Mouse (Mus musculus) hindbrain, embryonic 15.5 days (tissue): ENCODE results near the gene B230217C12Rik. TPM values are rescaled to one million over a fixed set of nuclear protein-coding genes. Genes with fewer than 3 reads are reported as not detected.

Experiments
- ATAC-seq: fragments of 200-750 bp; cut with Nextera tagmentation; 2 replicates; pipeline ENCODE4 v1.8.0; 2017; ENCODE audit warnings: low read depth, moderate number of reproducible peaks, moderate TSS enrichment; ENCODE audit not compliant: low FRiP score
- H3K27ac ChIP-seq: fragments of 300-500 bp; sonication (generic); replicated peaks from 2 replicates; pipeline ENCODE4 v1.5.1; 2015; ENCODE audit warnings: mild to moderate bottlenecking, inconsistent platforms
- H3K27me3 ChIP-seq: fragments of 300-500 bp; sonication (generic); 2 replicates; pipeline ENCODE4 v1.6.1; 2015; ENCODE audit warnings: control low read depth, inconsistent platforms
- H3K36me3 ChIP-seq: fragments of 300-500 bp; sonication (generic); 2 replicates; pipeline ENCODE4 v1.6.1; 2015; ENCODE audit warnings: control low read depth, inconsistent platforms
- H3K4me1 ChIP-seq: fragments of 300-500 bp; sonication (generic); replicated peaks from 2 replicates; pipeline ENCODE4 v1.6.1; 2015; ENCODE audit warnings: control low read depth, inconsistent platforms
- H3K4me2 ChIP-seq: fragments of 300-500 bp; sonication (generic); 2 replicates; pipeline ENCODE4 v1.6.1; 2015; ENCODE audit warnings: moderate library complexity, mild to moderate bottlenecking, inconsistent platforms
- H3K4me3 ChIP-seq: fragments of 300-500 bp; sonication (generic); 2 replicates; pipeline ENCODE4 v1.5.1; 2015; ENCODE audit warnings: mild to moderate bottlenecking, inconsistent platforms
- H3K9ac ChIP-seq: fragments of 300-500 bp; sonication (generic); 2 replicates; pipeline ENCODE4 v1.6.1; 2015; ENCODE audit warnings: inconsistent platforms
- H3K9me3 ChIP-seq: fragments of 300-500 bp; sonication (generic); 2 replicates; pipeline ENCODE4 v1.6.1; 2016; ENCODE audit warnings: control low read depth, inconsistent platforms
- WGBS: fragments of 180-500 bp; shearing (Covaris S2); methylation state at CpG from one replicate; pipeline ENCODE4 v1.1.7; 2015; 5-methylcytosine and 5-hydroxymethylcytosine counted together
- polyA plus RNA-seq: library from polyadenylated mRNA; unstranded; fragments of >200 nt; fragmentation: Nextera tagmentation; extraction: Ambion mirVana; gene quantifications from 2 replicates; pipeline ENCODE4 v1.2.1, GENCODE M21; 2015

Gene B230217C12Rik
- polyA plus RNA-seq, 1 experiment from 2014 or later, result 38.8 TPM

DNA sequence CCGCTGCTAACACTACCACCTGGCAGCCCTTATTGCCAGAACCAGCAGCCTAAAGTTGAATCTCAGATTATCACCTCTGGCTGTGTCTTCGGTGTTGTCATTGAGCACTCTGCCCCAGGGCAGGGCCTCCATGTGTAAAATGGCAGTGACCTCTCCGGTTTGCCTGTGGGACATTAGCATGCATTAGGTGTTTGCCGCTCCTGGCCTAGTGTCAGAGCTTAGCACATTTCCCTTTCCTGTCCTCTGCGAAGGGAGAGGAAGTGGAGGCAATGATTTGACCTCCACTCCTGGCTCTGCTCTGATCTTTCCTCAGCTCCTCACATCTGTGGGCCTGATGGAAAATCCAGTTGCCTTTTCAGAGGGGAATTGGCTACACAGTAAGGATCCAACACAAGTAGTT lies 20.7 kb upstream of the B230217C12Rik start:
- Histone ChIP-seq H3K36me3 (peaks cover 27% of the 10 kb centered on the region), H3K27ac (peak overlapping the region; percentile 79; the same call in 1 of the 2 replicates), H3K9me3 (no peaks in the 10 kb centered on the region), H3K4me1 (peaks cover 46% of the 10 kb centered on the region), H3K27me3 (no peaks in the 10 kb centered on the region), H3K4me3 (no peak overlapping the region), H3K4me2 (no peak overlapping the region), H3K9ac (no peak overlapping the region)
- ATAC-seq, result no peak
- WGBS, result 76% methylated on average over 5 of the region's 5 CpGs

DNA sequence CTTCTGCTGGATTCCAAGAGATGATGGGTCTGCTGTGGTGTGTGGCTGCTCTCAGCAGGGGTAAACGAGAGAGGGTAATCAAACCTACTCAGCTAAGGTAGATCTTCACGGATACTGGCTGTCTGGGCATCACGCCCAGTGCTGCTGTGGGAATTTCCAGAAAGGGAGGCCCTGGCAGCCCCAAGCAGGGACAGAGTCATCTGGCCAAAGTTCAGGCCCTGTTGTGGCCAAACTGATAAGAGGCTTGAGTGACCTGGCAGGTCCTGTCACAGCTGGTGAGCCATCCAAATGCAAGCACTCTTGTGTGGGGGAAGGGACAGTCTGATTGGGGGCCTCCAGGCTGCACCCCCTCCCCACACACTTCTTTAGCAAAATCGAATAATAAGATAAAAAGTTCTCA lies 19.7 kb upstream of the B230217C12Rik start:
- no peak overlapping the region for H3K27ac ChIP-seq
- H3K4me3 ChIP-seq, result no peak overlapping the region
- no peak for ATAC-seq
- 68% methylated on average over 4 of the region's 4 CpGs for WGBS
- peaks cover 32% of the 10 kb centered on the region for H3K36me3 ChIP-seq
- peaks cover 50% of the 10 kb centered on the region for H3K4me1 ChIP-seq
- H3K27me3 ChIP-seq, result no peaks in the 10 kb centered on the region
- no peak overlapping the region for H3K4me2 ChIP-seq
- H3K9ac ChIP-seq, result no peak overlapping the region
- H3K9me3 ChIP-seq, result no peaks in the 10 kb centered on the region

DNA sequence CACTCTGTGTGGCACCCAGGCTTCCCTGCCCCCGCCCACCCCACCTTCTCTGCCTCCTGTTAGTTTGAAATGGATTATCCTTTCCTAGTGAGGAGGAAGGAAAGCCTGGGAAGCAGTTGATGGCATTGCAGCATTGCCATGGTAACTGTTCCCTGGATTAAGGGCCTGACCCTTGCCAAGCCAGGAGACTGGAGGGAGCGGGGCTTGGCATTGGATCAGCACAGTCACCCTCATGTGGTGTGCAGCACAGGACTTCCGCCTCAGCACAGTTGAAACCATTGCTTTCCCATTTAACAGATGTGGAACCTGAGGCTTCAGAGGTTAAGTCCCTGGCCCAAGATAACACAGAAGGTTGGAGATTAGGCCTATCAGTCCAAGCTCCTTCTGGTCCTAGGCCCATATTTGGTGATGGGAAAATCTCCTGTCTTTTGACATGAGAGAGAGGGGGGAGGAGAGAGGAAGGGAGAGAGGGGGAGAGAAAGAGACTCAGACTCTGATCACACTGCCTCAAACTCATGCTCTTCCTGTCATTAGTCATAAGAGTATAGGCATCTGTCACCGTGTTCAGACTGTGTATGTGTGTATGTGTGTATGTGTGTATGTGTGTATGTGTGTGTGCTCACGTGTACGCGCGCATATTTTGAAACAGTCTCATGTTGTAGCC lies 19.0 kb upstream of the B230217C12Rik start:
- Histone ChIP-seq H3K4me2 (no peak overlapping the region), H3K9ac (no peak overlapping the region), H3K27me3 (no peaks in the 10 kb centered on the region), H3K27ac (no peak overlapping the region), H3K4me1 (peaks cover 49% of the 10 kb centered on the region), H3K9me3 (no peaks in the 10 kb centered on the region), H3K4me3 (no peak overlapping the region), H3K36me3 (peaks cover 38% of the 10 kb centered on the region)
- no peak for ATAC-seq
- WGBS, result 91% methylated on average over 8 of the region's 8 CpGs

DNA sequence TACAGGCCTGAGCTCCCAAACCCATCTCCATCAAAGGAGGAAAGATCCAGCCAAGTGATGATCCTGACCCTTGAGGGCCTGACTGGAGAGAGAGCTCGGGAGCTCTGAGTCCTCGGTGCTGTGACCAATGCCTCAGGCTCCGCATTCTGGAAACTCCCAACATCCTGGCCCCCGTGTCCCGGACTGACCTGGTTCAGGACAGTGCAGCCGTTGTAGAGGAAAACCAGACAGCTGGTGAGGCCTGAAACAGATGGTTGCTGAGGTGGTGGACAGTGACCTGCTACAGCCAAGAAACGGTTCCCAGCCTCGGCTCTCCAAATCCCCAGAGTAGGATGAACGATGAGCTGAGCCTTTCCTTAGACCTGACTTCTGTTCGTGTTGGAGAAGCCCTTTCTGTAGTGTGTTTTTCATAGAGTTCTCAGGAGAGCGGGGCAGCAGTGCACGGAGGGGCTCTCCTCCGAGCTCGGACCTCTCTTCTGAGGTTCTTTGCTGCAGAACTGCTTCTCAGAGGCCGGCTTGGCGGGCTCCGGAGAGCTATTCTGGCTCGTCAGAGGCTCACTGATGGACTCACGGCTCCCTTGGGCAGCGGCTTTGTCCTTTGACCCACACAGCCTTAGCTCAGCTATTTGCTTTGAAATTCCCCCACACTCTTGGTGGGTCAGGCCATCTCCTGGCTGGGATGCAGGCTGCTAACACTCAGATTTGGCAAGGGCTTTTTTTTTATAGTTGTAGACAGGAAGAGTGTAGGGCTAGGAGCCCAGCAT lies 17.6 kb upstream of the B230217C12Rik start:
- no peaks in the 10 kb centered on the region for H3K9me3 ChIP-seq
- peaks cover 45% of the 10 kb centered on the region for H3K36me3 ChIP-seq
- peaks cover 35% of the 10 kb centered on the region for H3K4me1 ChIP-seq
- H3K4me2 ChIP-seq, result no peak overlapping the region
- no peak for ATAC-seq
- H3K27me3 ChIP-seq, result no peaks in the 10 kb centered on the region
- no peak overlapping the region for H3K27ac ChIP-seq
- H3K9ac ChIP-seq, result no peak overlapping the region
- WGBS, result 75% methylated on average over 20 of the region's 20 CpGs
- no peak overlapping the region for H3K4me3 ChIP-seq

DNA sequence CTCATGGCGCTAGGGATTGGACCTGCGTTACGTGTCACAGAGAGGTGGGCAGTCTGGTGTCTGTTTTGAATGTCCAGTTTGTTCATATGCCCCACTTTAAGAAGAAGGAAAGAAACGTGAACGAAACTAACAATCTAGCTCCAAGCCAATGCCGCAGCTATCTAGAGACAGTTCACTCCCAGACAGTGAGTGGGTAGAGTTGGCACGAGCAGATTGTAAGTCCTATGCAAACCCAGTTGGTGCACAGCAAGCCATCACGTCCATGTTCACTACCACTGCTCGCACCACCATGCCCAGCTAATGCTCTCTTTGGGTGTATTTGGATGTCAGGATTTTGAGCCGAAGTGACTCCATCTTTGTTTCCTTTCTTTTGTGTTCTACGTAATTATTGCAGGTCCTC lies 16.4 kb upstream of the B230217C12Rik start:
- peaks cover 42% of the 10 kb centered on the region for H3K36me3 ChIP-seq
- 95% methylated on average over 11 of the region's 11 CpGs for WGBS
- H3K9ac ChIP-seq, result no peak overlapping the region
- no peak overlapping the region for H3K27ac ChIP-seq
- no peak overlapping the region for H3K4me3 ChIP-seq
- no peaks in the 10 kb centered on the region for H3K27me3 ChIP-seq
- no peaks in the 10 kb centered on the region for H3K9me3 ChIP-seq
- no peak for ATAC-seq
- H3K4me1 ChIP-seq, result 0 out of 2 replicates have a peak, but pooled peaks cover 25% of the 10 kb centered on the region
- no peak overlapping the region for H3K4me2 ChIP-seq

DNA sequence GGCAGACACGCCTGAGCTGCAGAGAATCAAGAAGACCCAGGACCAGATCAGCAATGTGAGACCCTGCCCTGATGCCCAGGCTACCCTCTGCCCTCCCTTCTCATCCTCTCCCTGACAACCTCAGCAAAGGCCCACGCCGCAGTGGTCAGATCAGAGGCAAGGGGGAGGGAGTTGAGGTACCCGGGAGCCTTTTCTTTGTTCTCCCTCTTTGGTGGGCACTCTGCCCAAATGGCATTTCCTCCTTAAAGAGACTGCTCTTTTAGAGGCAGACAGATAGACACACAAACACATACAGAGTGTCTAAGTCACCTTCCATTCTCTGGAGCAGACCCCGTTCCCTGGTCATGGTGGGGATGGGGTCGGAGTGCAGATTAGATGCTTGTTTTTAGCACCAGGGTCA lies 15.7 kb upstream of the B230217C12Rik start:
- Histone ChIP-seq H3K4me3 (no peak overlapping the region), H3K36me3 (peaks cover 46% of the 10 kb centered on the region), H3K4me1 (0 out of 2 replicates have a peak, but pooled peaks cover 19% of the 10 kb centered on the region), H3K9me3 (no peaks in the 10 kb centered on the region), H3K9ac (no peak overlapping the region), H3K27ac (peak overlapping the region; percentile 38; the same call in 1 of the 2 replicates), H3K27me3 (no peaks in the 10 kb centered on the region), H3K4me2 (no peak overlapping the region)
- 58% methylated on average over 6 of the region's 6 CpGs for WGBS
- no peak for ATAC-seq

DNA sequence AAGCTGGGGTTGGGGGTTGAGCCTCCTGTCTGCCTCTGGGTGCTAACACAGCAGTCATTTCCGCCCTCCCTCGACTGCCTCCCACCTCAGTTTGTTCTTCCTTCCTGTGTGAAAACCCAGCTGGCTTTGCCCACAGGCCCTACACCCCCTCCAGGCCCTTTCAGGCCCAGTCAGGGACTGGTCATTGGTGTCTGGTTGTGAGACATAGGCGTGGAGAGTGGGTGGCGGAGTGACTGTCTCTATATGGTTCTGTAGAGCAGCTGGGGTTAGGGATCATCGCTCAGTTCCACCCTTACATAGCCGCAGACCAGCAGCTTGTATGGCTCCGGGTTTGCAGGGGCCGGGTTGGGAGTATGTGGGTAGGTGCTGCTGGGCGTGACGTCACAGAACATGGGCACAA lies 15.3 kb upstream of the B230217C12Rik start:
- no peaks in the 10 kb centered on the region for H3K9me3 ChIP-seq
- no peak for ATAC-seq
- 87% methylated on average over 10 of the region's 10 CpGs for WGBS
- 0 out of 2 replicates have a peak, but pooled peaks cover 19% of the 10 kb centered on the region for H3K4me1 ChIP-seq
- H3K27me3 ChIP-seq, result no peaks in the 10 kb centered on the region
- H3K4me2 ChIP-seq, result no peak overlapping the region
- no peak overlapping the region for H3K4me3 ChIP-seq
- peaks cover 46% of the 10 kb centered on the region for H3K36me3 ChIP-seq
- no peak overlapping the region for H3K9ac ChIP-seq
- peak overlapping the region; percentile 38; the same call in 1 of the 2 replicates for H3K27ac ChIP-seq

DNA sequence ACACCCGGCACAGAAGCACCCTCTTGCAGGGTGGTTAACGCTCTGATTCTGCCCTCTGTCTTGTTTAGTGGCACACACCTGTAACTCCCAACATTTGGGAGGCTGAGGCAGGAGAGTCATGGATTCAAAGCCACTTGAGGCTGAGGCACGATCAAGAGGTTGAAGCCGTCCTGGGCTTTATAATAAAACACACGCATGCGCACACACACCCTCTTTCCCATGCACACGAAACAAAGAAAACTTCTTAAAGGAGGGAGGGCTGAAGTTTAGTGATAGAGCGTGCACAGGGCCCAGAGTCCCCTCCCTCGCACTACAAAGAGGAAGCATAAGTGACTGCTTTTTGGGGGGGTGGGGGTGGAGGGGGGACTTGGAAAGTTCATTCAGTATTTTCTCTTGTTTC lies 14.6 kb upstream of the B230217C12Rik start:
- H3K4me1 ChIP-seq, result 0 out of 2 replicates have a peak, but pooled peaks cover 15% of the 10 kb centered on the region
- H3K4me3 ChIP-seq, result no peak overlapping the region
- no peaks in the 10 kb centered on the region for H3K27me3 ChIP-seq
- H3K27ac ChIP-seq, result no peak overlapping the region
- no peak overlapping the region for H3K9ac ChIP-seq
- no peaks in the 10 kb centered on the region for H3K9me3 ChIP-seq
- H3K4me2 ChIP-seq, result no peak overlapping the region
- 87% methylated on average over 9 of the region's 9 CpGs for WGBS
- H3K36me3 ChIP-seq, result peaks cover 46% of the 10 kb centered on the region
- ATAC-seq, result no peak

DNA sequence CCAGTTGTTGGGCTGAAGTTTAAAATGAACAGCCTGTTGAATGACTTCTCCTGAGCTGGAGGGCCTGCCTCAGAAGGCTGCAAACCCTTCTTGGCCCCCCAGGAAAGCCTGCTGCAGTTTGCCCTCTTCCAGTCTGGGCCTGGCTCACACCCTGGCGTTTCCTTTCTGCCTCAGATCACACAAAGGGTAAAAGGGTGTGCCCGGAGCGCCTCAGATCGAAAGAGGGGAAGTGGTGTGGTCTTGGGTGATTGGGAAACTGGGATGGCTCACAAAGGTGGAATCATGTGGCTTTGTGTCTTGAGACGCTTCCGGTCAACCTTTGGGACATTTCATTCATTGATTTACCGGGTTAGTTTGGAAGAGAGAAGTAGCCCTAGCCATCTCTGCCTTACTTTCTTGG lies 14.2 kb upstream of the B230217C12Rik start:
- ATAC-seq, result no peak
- no peak overlapping the region; the same call in 1 of the 2 replicates for H3K27ac ChIP-seq
- WGBS, result 86% methylated on average over 7 of the region's 7 CpGs

DNA sequence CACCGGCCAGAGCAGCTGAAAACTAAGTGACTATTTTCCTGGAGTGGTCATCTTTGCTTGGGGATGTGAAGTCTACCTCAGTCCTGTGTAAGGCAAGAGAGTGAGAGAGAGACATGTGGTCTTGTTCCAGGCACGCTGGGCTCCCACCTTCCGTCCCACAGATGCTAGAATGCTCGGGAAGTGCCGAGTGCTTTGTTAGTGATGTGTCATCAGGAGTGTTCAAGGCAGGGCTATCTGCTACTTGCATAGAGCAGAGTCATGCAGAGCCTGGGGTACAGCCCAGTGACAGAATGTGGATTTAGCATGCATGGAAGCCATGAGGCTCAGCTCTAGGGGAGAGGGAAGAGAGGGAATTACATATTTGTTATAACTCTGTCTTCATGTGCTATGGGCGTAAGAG lies 12.9 kb upstream of the B230217C12Rik start:
- Histone ChIP-seq H3K27ac (no peak overlapping the region), H3K4me1 (0 out of 2 replicates have a peak, but pooled peaks cover 14% of the 10 kb centered on the region), H3K4me3 (no peak overlapping the region), H3K4me2 (no peak overlapping the region), H3K27me3 (no peaks in the 10 kb centered on the region), H3K9me3 (no peaks in the 10 kb centered on the region), H3K9ac (no peak overlapping the region), H3K36me3 (peaks cover 46% of the 10 kb centered on the region)
- 90% methylated on average over 6 of the region's 6 CpGs for WGBS
- no peak for ATAC-seq

More for the DNA sequence above, 14.2 kb upstream of the B230217C12Rik start:
- Histone ChIP-seq H3K27me3 (no peaks in the 10 kb centered on the region), H3K36me3 (peaks cover 46% of the 10 kb centered on the region), H3K9ac (no peak overlapping the region), H3K4me2 (no peak overlapping the region), H3K4me1 (0 out of 2 replicates have a peak, but pooled peaks cover 14% of the 10 kb centered on the region), H3K9me3 (no peaks in the 10 kb centered on the region), H3K4me3 (no peak overlapping the region)

DNA sequence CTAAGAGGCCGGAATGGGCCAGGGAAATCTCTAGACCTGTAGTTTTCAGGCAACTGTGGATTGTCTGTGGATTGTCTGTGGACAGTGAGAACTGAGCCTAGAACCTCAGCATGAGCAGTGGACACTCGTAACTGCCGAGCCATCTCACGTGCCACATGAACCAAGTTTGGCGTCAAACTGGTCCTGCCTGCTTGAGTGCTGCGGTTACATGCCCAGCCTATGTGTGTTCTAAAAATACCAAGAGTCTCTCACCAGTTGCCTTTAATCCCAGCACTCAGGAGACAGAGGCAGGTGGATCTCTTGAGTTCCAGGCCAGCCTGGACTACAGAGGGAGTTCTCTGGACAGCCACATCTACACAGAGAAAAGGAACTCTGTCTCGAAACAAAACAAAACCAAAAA lies 11.2 kb upstream of the B230217C12Rik start:
- WGBS, result 97% methylated on average over 7 of the region's 7 CpGs
- Histone ChIP-seq H3K4me1 (0 out of 2 replicates have a peak, but pooled peaks cover 8% of the 10 kb centered on the region), H3K4me3 (no peak overlapping the region), H3K4me2 (no peak overlapping the region), H3K27me3 (no peaks in the 10 kb centered on the region), H3K9me3 (no peaks in the 10 kb centered on the region), H3K36me3 (peaks cover 47% of the 10 kb centered on the region), H3K9ac (no peak overlapping the region), H3K27ac (no peak overlapping the region)
- no peak for ATAC-seq

DNA sequence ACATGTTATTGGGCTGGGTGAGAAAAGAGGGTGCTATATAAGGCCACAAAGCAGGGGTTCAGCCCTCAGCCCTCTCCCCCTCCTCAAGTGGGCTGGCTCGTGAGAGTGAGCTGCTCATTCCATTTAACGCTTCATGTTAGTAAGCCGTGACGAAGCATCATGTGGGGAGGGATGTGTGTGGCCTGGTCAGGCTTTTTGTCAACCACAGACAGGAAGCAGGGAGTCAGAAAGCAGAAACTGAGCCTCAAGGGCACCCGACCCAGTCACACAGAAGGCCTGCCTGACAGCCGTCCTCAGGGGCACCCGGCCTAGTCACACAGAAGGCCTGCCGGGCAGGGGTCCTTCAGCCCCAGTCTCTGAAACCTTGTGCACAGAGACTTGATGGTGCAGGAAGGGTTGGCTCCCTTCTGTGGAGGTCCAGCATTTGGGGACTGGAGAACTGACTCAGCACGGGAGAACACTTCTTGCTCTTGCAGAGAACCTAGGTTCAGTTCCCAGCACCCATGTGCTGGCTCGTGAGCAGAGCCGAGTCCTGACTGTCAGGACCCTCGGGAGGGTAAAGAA lies 10.6 kb upstream of the B230217C12Rik start:
- no peak overlapping the region for H3K27ac ChIP-seq

More for the DNA sequence above, 10.6 kb upstream of the B230217C12Rik start:
- no peak overlapping the region for H3K4me2 ChIP-seq
- H3K9ac ChIP-seq, result no peak overlapping the region
- H3K27me3 ChIP-seq, result no peaks in the 10 kb centered on the region
- H3K9me3 ChIP-seq, result no peaks in the 10 kb centered on the region
- H3K4me3 ChIP-seq, result no peak overlapping the region
- ATAC-seq, result no peak
- peaks cover 50% of the 10 kb centered on the region for H3K36me3 ChIP-seq
- H3K4me1 ChIP-seq, result 0 out of 2 replicates have a peak, but pooled peaks cover 3% of the 10 kb centered on the region
- 78% methylated on average over 12 of the region's 12 CpGs for WGBS
